Mouse (Mus musculus) adrenal gland (tissue): Measurements from ENCODE around the gene Gm12695.

ENCODE experiments used
- intact Hi-C: fragments of 180-260 bp; cut with DNase I; formaldehyde crosslinking; loops from one replicate; pipeline ENCODE4 v1.15.1; 2025
- long read RNA-seq, 2 experiments: library from polyadenylated mRNA; unstranded; transcript quantifications; one replicate each; pipeline ENCODE4 v2.0.0; 2020; ENCODE audit warnings: borderline replicate concordance in 1 of 2; ENCODE audit not compliant: insufficient replicate concordance in 1 of 2

Gene Gm12695
- long read RNA-seq, experiment 1, result 0 reads
- long read RNA-seq, experiment 2, result 0 reads

- intact Hi-C loops, result no loop called here
These were observed at the start of gene Gm12695 for GRCm38 (mm10) chr4:96785086-96785485. Gene Gm12695, minus strand, starts transcription at chr4:96785186.

- intact Hi-C loops, result no loop called here
These were observed 40.6 kb upstream of the Gm12695 start for GRCm38 (mm10) chr4:96825540-96826045.

DNA sequence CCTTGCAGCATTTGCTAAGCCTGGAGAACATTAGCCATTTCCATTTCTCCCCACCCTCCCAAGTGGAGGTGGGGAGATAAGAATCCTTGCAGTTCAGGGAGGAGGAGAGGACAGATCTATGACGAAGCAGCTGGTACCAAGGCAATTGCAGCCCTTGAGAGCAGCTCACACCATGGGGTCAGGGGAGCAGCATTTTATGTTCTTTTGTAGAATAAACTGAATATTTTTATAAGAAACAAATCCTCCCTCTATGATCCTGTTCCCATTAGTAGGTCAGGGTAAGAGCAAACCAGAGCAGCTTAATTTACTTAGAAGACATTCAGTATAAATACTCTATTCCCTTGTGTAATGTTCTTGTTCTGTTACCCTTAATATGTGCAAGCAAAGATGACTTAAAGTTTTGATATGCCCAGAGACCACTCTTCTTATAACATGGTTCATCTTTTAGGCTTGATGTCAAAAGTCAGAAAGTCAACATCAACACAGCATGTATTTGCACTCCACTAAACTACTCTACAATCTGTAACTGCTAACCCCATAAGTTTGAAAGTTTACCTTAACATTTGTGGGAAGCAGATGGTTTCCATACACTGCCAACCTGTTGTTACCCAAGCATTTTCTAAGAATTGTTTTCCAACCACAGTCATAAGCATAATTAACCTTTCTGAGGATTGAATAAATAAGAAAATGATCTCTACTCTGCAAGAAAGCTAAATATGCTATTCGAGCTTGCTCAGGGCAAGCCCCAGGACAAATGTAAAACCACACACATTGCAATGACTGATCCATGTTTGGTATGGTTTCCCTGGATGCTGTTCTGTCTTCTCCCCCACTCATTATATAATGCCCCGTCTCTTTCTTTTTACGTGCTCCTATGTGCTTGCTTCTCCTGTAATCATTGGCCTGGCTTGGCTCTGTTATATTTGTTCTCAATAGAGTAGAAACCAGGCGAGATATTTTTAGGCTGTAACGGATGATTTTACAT lies 22.1 kb upstream of the Gm12695 start:
- intact Hi-C loops, result no loop called here

GRCm38 (mm10) chr4:96799380-96800157 lies 14.6 kb upstream of the Gm12695 start:
- intact Hi-C loops, result no loop called here

GRCm38 (mm10) chr4:96797583-96797982 lies 12.6 kb upstream of the Gm12695 start:
- intact Hi-C loops, result no loop called here

DNA sequence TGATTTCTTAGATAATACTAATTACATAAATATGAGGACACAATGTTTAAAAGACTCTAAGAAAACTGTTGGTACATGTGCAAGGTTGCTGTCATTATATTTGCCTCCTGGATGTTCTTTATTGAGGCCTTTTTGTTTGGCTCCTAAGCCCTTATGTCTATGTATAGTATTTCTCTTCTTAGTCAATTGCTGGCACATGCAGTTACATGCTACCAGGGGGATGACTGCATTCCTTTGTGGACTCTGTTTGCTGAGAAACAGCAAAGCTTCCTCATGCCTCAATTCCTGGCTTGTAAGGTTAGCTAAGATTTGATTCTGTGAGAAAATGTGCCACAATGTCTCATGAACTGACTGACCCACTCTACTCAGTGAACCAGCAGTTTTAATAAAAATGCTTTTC lies 6.3 kb upstream of the Gm12695 start:
- intact Hi-C loops, result no loop called here

GRCm38 (mm10) chr4:96789905-96790304 lies 4.9 kb upstream of the Gm12695 start:
- intact Hi-C loops, result no loop called here

DNA sequence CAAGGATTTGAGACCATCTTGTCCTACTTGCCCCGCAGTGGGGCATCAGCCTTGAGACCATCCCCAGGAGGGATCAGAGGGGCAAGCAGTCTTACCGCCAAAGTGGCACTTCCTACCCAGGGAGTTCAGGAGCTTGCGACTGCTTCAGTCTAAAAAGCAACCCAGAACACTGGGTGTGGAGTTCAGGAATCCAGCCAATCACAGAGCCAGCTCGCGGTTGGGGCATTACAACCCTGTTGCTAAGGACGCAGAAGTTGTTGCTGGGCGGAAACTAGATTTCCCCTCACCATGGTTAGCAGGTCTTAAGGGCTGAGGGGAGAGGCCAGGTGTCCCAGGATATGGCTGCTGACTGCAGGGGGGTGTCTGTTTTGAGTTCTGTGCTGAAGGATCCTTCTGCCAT lies 1.6 kb upstream of the Gm12695 start:
- intact Hi-C loops, result no loop called here

DNA sequence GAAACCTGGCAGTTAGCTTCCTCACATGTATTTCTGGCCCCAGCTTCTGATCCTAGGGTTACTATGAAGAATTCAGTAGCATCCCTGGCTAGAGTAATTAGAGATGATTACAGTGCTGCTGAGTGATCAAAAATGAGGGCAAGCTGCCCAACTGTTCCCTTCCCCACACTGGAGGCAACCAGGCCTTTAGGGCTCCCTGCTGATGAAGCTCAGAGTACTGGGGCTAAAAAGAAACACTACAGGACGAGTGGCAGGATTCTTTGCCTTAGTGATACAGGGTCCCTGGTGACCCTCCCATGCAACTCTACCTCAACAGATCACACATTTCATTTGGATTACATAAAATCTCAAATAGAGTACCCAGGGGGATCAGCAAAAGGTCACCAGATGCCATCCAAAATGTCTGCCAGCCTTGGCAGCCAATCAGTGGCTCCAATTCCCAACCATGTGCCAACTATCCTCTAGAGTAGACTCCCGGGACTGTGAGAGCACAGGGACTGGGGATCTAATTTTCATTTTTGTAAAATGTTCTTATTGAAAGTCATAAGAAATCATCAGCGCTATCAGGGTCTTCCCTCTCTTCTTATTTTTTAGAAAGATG lies 11.9 kb downstream of the Gm12695 start:
- intact Hi-C loops, result no loop called here

- intact Hi-C loops, result no loop called here
These were observed 18.5 kb downstream of the Gm12695 start for GRCm38 (mm10) chr4:96766396-96766998.

- intact Hi-C loops, result no loop called here
These were observed 33.0 kb downstream of the Gm12695 start for GRCm38 (mm10) chr4:96751953-96752352.

DNA sequence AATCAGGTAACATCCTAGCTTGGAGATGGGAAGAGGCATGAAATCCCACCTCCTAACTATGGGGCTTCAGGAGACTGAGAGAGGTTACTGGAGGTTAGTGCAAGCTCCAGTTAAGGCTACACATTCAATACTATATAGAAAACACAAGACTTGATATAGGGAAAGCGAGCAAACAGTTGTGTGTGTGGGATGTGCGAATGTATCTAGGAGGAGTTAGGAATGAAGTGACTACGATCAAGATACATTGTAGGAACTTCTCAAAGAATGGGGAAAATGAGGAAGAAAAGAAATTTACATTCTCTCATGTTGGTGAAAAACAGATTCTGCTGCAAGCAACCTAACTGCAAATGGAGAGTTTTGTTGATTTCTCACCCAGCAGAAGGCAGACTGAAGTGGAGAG lies 44.5 kb downstream of the Gm12695 start:
- intact Hi-C loops, result no loop called here

- intact Hi-C loops, result no loop called here
These were observed 55.7 kb downstream of the Gm12695 start for GRCm38 (mm10) chr4:96729256-96729655.

DNA sequence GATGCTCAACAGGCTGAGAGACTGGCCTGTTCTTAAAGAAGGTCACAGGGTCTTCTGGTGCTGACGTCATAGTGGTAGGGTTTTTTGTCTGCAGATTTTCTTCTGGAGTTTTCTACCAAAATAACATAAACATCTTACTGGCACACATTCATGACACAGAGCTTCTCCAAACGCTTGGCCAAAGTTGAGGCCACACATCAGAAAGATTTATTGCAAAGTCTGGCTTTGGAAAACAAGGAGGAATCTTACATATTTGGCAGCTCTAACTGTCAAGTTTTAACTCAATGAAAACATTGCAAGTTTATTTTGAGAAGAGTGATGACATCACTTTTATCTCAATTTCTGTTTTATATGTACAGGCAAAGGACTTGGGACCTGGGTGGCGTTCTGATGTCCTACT lies 56.8 kb downstream of the Gm12695 start:
- intact Hi-C loops, result no loop called here

DNA sequence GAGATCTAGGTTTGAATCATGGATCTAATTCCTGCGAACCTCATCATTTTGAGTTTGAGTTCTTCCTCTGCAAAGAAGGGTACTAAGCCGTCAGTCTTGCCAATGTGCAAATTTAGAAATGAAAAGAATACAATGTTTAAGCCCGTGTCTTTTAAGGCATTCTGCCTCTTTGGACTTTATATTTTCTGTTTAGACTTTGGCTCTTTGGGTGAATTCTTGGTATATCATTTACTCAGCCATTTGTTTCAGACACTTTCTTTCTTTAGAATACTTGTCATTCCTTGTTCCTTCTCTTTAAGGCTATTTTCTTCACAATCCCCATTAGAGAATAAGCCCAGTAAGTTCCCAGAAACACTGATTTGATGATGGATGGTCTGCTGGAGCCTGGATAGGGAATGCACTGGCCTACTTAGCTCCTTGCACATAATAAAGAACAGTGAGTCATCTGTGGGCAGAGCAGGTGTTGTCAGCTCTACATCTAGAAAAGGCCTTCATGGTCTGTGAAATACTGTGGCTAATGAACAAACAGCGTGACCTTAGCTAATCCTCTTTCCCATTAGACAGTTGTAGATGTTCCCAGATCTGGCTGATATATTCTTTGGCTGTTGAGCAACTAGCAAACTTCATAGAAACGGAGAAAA lies 59.5 kb downstream of the Gm12695 start:
- intact Hi-C loops, result no loop called here

- intact Hi-C loops, result no loop called here
These were observed 62.7 kb downstream of the Gm12695 start for GRCm38 (mm10) chr4:96722301-96722700.

DNA sequence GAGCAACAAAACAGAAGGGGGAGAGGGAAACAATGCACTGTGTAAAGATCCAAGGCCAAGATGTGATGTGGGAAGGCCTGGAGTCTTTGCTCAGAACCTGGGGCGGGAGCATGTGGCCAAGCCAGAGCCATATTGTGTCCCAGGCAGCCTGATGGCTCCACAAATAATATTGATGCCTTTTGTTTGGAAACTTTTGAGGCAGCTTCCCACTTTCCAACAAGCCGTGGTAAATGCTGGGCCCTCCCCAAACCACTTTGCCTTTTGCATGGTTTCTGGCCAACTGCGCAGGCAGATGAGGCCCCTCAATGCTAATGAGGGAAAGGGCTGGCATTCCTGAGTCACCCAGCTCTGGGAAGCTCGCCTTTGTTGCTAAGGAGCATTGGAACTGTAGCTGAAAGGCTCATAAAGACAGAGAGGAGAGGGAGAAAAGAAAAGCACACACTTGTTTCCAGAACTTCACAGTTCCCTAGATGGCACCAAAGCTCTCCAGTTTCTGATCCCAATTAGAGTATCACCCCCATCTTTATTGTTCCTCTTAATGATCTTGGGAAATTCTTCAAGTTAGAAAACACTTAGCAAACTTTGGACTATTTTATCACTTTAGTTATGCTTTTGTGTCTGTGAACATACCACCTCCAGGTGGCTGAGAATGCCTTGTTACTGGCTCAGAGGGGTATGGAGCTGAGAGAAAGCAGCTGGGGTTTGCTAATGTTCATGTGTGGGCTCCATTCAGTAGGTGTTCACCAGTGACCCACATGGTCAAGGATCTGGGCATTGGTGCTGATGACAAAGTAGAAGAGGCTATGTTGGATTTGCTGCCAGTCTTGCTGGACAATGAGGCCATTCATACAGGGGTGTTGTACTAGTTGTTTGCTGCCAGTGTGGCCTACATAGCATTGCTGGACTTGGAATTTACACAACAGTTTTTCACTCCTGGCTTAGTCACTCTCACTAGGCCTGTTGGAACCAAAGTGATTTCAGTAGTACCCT lies 65.7 kb downstream of the Gm12695 start:
- intact Hi-C loops, result no loop called here

GRCm38 (mm10) chr4:96718503-96718902 lies 66.5 kb downstream of the Gm12695 start:
- intact Hi-C loops, result no loop called here

DNA sequence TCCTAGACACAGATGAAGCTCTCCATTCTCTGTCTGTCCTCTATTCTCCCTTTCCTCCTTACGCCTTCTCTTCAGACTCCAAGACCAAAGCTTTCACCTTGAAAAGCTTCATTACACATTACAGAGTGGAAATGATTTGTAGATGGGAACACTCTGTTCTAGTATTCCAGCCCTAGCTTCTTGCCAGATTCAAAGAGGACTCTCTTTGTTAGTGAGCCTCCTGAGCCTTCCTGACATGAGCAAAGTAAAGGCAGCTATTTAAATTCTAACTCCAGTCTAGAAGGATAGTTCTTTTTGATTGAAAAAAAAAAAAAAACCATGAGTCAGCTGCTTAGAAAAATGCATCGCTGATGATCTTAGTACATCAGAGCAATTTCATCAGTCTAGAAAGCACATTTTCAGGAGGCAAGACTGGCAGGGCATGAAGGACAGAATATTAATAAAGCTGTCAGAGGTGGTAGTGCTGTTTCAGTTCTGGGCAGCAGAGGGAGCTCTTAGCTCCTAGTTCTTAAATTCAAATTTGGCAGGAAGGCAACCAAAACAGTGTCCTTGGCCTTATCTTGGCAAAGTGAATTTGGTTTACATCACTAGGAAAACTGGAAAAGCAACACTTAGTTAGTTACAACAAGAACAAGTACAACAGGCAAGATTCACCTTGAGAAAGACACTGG lies 79.6 kb downstream of the Gm12695 start:
- intact Hi-C loops, result no loop called here
